Mouse (Mus musculus) CH12F3 (cell line): ENCODE results near the gene Syngr1.

Experiments used
- in situ Hi-C: fragments of 300-500 bp; cut with MboI; formaldehyde crosslinking; loops from 2 replicates; pipeline ENCODE4 v1.14.3; 2020; ENCODE audit warnings: low sequenced_read_pairs

The Syngr1 gene

GRCm38 (mm10) chr15:80091121-80091955 is at the start of gene Syngr1, which contains the start of gene Rpl3:
Syngr1 (plus strand) TSS chr15:80091334.
Rpl3 (minus strand) TSS chr15:80091868.
- in situ Hi-C loops = loop anchor here (10.0 kb wide), 1 partner anchor 133 kb away; no protein-coding TSS in a partner anchor

- in situ Hi-C loops = no loop called here
These were observed 49.0 kb upstream of the Syngr1 start for GRCm38 (mm10) chr15:80042152-80042551.

GRCm38 (mm10) chr15:80044249-80044648 is 46.9 kb upstream of the Syngr1 start:
- in situ Hi-C loops = no loop called here

GRCm38 (mm10) chr15:80045749-80046148 is 45.4 kb upstream of the Syngr1 start:
- in situ Hi-C loops = no loop called here

- in situ Hi-C loops = no loop called here
These were observed 43.9 kb upstream of the Syngr1 start for GRCm38 (mm10) chr15:80047242-80047641.

- in situ Hi-C loops = no loop called here
These were observed 43.2 kb upstream of the Syngr1 start for GRCm38 (mm10) chr15:80047973-80048372.

GRCm38 (mm10) chr15:80050093-80050492 is 41.0 kb upstream of the Syngr1 start:
- in situ Hi-C loops = no loop called here

GRCm38 (mm10) chr15:80051092-80051761 is 39.9 kb upstream of the Syngr1 start:
- in situ Hi-C loops = no loop called here

GRCm38 (mm10) chr15:80051782-80052181 is 39.4 kb upstream of the Syngr1 start:
- in situ Hi-C loops = no loop called here

- in situ Hi-C loops = no loop called here
These were observed 37.6 kb upstream of the Syngr1 start for GRCm38 (mm10) chr15:80053381-80054033.

- in situ Hi-C loops = no loop called here
These were observed 37.0 kb upstream of the Syngr1 start for GRCm38 (mm10) chr15:80054034-80054710.

- in situ Hi-C loops = no loop called here
These were observed 33.0 kb upstream of the Syngr1 start for GRCm38 (mm10) chr15:80058151-80058550.

- in situ Hi-C loops = loop anchor here (5.0 kb wide), 1 partner anchor 112 kb away; no protein-coding TSS in a partner anchor
These were observed 31.5 kb upstream of the Syngr1 start for GRCm38 (mm10) chr15:80059606-80060005.

GRCm38 (mm10) chr15:80060356-80061070 is 30.6 kb upstream of the Syngr1 start:
- in situ Hi-C loops = loop anchor here (5.0 kb wide), 1 partner anchor 113 kb away; no protein-coding TSS in a partner anchor

- in situ Hi-C loops = loop anchor here (5.0 kb wide), 1 partner anchor 114 kb away; no protein-coding TSS in a partner anchor
These were observed 30.0 kb upstream of the Syngr1 start for GRCm38 (mm10) chr15:80061071-80061550.

- in situ Hi-C loops = loop anchor here (5.0 kb wide), 1 partner anchor 115 kb away; no protein-coding TSS in a partner anchor
These were observed 28.8 kb upstream of the Syngr1 start for GRCm38 (mm10) chr15:80062339-80062738.

- in situ Hi-C loops = loop anchor here (5.0 kb wide), 1 partner anchor 116 kb away; no protein-coding TSS in a partner anchor
These were observed 28.3 kb upstream of the Syngr1 start for GRCm38 (mm10) chr15:80062821-80063220.

GRCm38 (mm10) chr15:80064965-80065364 is 26.2 kb upstream of the Syngr1 start:
- in situ Hi-C loops = loop anchor here (5.0 kb wide), 1 partner anchor 118 kb away; no protein-coding TSS in a partner anchor

- in situ Hi-C loops = no loop called here
These were observed 25.7 kb upstream of the Syngr1 start for GRCm38 (mm10) chr15:80065414-80065813.

GRCm38 (mm10) chr15:80066538-80066937 is 24.6 kb upstream of the Syngr1 start:
- in situ Hi-C loops = no loop called here
